Comparison of ENCODE assay signal across 14 mouse cellular contexts in the genomic region with DNA sequence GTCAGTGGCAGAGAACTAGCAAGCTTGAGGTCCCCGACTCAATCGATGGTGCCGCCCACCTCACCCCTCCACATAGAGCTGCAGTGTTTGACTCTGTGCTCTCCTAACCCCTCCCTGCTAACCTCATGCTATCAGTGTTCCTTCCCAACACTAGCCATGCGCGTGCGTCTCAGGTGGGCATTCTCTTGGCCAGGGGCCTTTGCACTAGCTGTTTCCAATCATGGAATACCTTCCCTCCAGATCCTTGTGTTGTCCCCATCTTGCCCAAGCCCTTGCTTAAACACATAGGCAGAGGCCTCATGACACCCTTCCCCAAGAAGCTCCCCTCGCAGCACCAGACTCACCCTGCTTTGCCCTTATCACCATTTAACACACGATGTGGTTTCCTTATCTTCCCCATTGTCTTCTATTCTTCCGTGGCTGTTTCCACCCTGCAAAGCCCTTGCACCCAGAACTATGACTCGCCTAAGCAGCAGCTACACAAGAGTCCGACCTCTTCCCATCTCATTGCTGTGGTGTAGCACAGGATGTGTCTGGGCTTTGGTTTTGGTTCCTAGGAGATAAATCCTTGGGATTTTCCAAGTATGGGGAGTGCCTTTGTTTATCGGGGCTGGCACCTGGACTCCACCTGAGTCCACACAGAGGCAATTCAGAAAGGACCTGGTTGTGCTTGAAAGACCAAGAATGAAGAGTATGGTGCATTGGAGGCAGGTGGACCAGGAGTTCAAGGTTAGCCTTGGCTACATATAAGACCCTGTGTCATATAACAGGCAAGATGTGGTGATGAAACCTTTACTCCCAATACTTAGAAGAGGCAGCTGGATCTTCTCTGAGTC. TPM values are rescaled to one million over a fixed set of nuclear protein-coding genes. Genes with fewer than 3 reads are reported as not detected.
A peak's percentile ranks its signal among the peaks of the same experiment; 100 is the strongest.
DNase-seq lines count a peak whose midpoint lies in the region; ATAC-seq lines count a peak whose summit lies in the region.
"Had no signal": no experiment of that assay in that cellular context is flagged by ENCODE, and none has a peak within 500 bp of the region (broad histone marks: within the 10 kb centered on the region; RNA-seq: fewer than 3 reads in every experiment).

No protein-coding gene starts in this region.

- H3K9me3 ChIP-seq in liver, embryonic 16.5 days (replicated peaks; ENCODE audit: control insufficient read depth, low read length), result no peaks in the 10 kb centered on the region
- H3K9me3 ChIP-seq: forebrain, embryonic 13.5 days had no signal

- 0 out of 2 replicates have a peak overlapping the region, but pooled peaks have one; percentile 35 for H3K27ac ChIP-seq in liver, embryonic 16.5 days (ENCODE audit: low read length)
- H3K27ac ChIP-seq: forebrain, embryonic 13.5 days had no signal

- H3K4me3 ChIP-seq in liver, embryonic 16.5 days (ENCODE audit: low read depth, low read length), result no peak overlapping the region
- H3K4me3 ChIP-seq: forebrain, embryonic 13.5 days had no signal

- H3K4me2 ChIP-seq in liver, embryonic 16.5 days (ENCODE audit: low read depth, low read length), result peak overlapping the region; percentile 28

- peak; percentile 92 for DNase-seq in heart, adult 11 months
- DNase-seq in heart, adult 18-20 months, result no peak
- peak; percentile 73 for DNase-seq in CD4-positive helper T cell, adult 2 months (ENCODE audit: low read depth, low spot score)
- peak; percentile 72 for DNase-seq in c-Kit-positive CD71-positive TER-119-positive erythroid progenitor cells, embryonic 14.5 days (ENCODE audit: low spot score)
- DNase-seq in adrenal gland, adult 8-10 months, result no peak
- DNase-seq in layer of hippocampus, adult 18-20 months (ENCODE audit: low spot score in 2 of 2), result no peak
- no peak for DNase-seq in left cerebral cortex, adult 11 months (ENCODE audit: low spot score)
- DNase-seq: gastrocnemius, postnatal 10 days; heart, postnatal 4 days; kidney, postnatal 25 days had no signal

- 15% methylated on average over 12 of the region's 12 CpGs for WGBS in liver, embryonic 16.5 days (ENCODE audit: insufficient replicate concordance)

- ATAC-seq in liver, embryonic 16.5 days (ENCODE audit: low read depth), result peak; percentile 56

- H3K36me3 ChIP-seq in liver, embryonic 16.5 days (ENCODE audit: control insufficient read depth, insufficient read depth), result no peaks in the 10 kb centered on the region

- no peak overlapping the region; the same call in 1 of the 2 replicates for H3K9ac ChIP-seq in liver, embryonic 16.5 days (ENCODE audit: low read depth, low read length)
- H3K9ac ChIP-seq: forebrain, embryonic 13.5 days had no signal

- H3K27me3 ChIP-seq in liver, embryonic 16.5 days (ENCODE audit: control insufficient read depth, insufficient read depth, low read depth, low read length), result no peaks in the 10 kb centered on the region

- peaks cover 38% of the 10 kb centered on the region for H3K4me1 ChIP-seq in liver, embryonic 16.5 days (ENCODE audit: control insufficient read depth, low read depth, low read length)

RNA-seq across cellular contexts. Expression of gene Flt3l, which starts 1.2 kb away (rescaled TPM):
- total RNA-seq in heart, adult 18-20 months (2021), result 1 to 10 TPM; 2.7 to 5.3 TPM
- polyA plus RNA-seq in liver, embryonic 16.5 days (2015; fragmentation: Nextera tagmentation; extraction: Ambion mirVana), result 3.0 and 3.1 TPM in 2 replicates
- total RNA-seq in adrenal gland, adult 8-10 months (2022), result 10 to 100 TPM; 20.4 to 56.7 (median 39.5) TPM
- total RNA-seq in layer of hippocampus, adult 18-20 months (2021), result 1 to 10 TPM; 6.9 to 9.5 TPM

RNA-seq across cellular contexts. Expression of gene Gm45713, which starts 1.4 kb away (rescaled TPM):
- total RNA-seq in heart, adult 18-20 months (2021), result under 1 TPM; 0.26 to 0.47 TPM
- polyA plus RNA-seq in liver, embryonic 16.5 days (2015; fragmentation: Nextera tagmentation; extraction: Ambion mirVana), result 0.12 TPM in 1 of 2 replicates, not detected in the other
- total RNA-seq in adrenal gland, adult 8-10 months (2022), result not detected
- not detected for total RNA-seq in layer of hippocampus, adult 18-20 months (2021)
- total RNA-seq: gastrocnemius, postnatal 10 days; heart, postnatal 4 days; left cerebral cortex, adult 8-10 months; liver, adult 2 months had no signal
- polyA plus RNA-seq: liver, adult 2 months had no signal

RNA-seq across cellular contexts. Expression of gene Rpl13a, which starts 8.8 kb away (rescaled TPM):
- total RNA-seq in heart, adult 18-20 months (2021), result 100 to 1,000 TPM; 714 to 715 TPM
- 558 and 645 TPM in 2 replicates for polyA plus RNA-seq in liver, embryonic 16.5 days (2015; fragmentation: Nextera tagmentation; extraction: Ambion mirVana)
- 1,000 to 10,000 TPM; 1,558 to 1,710 (median 1,647) TPM for total RNA-seq in adrenal gland, adult 8-10 months (2022)
- 100 to 1,000 TPM; 866 to 870 TPM for total RNA-seq in layer of hippocampus, adult 18-20 months (2021)

RNA-seq across cellular contexts. Expression of gene Rps11, which starts 13.2 kb away (rescaled TPM):
- total RNA-seq in heart, adult 18-20 months (2021), result 100 to 1,000 TPM; 512 to 646 TPM
- polyA plus RNA-seq in liver, embryonic 16.5 days (2015; fragmentation: Nextera tagmentation; extraction: Ambion mirVana), result 646 and 744 TPM in 2 replicates
- 1,000 to 10,000 TPM; 1,085 to 1,250 (median 1,138) TPM for total RNA-seq in adrenal gland, adult 8-10 months (2022)
- total RNA-seq in layer of hippocampus, adult 18-20 months (2021), result 100 to 1,000 TPM; 481 to 486 TPM

RNA-seq across cellular contexts. Expression of gene Pih1d1, which starts 16.7 kb away (rescaled TPM):
- total RNA-seq in heart, adult 18-20 months (2021), result 10 to 100 TPM; 35.5 to 42.7 TPM
- polyA plus RNA-seq in liver, embryonic 16.5 days (2015; fragmentation: Nextera tagmentation; extraction: Ambion mirVana), result 42.3 and 42.8 TPM in 2 replicates
- total RNA-seq in adrenal gland, adult 8-10 months (2022), result 10 to 100 TPM; 58.4 to 73.0 (median 68.9) TPM
- total RNA-seq in layer of hippocampus, adult 18-20 months (2021), result 10 to 100 TPM; 43.2 to 44.5 TPM

Comparison
In these comparisons a context has a peak if more than half of its experiments do, and no peak if none do; other contexts are left out.
1. DNase-seq: peak in heart, adult 11 months (single experiment), CD4-positive helper T cell, adult 2 months (single experiment) and c-Kit-positive CD71-positive TER-119-positive erythroid progenitor cells, embryonic 14.5 days (single experiment); none in heart, adult 18-20 months (0 of 2), adrenal gland, adult 8-10 months (single experiment), layer of hippocampus, adult 18-20 months (0 of 2) and left cerebral cortex, adult 11 months (single experiment).